Mouse (Mus musculus) kidney, adult 11 months (tissue): ENCODE results near the gene Ddb2.

ENCODE experiments used
- DNase-seq: peaks from one replicate; pipeline ENCODE4 v3.0.0; 2022

Gene Ddb2

DNA sequence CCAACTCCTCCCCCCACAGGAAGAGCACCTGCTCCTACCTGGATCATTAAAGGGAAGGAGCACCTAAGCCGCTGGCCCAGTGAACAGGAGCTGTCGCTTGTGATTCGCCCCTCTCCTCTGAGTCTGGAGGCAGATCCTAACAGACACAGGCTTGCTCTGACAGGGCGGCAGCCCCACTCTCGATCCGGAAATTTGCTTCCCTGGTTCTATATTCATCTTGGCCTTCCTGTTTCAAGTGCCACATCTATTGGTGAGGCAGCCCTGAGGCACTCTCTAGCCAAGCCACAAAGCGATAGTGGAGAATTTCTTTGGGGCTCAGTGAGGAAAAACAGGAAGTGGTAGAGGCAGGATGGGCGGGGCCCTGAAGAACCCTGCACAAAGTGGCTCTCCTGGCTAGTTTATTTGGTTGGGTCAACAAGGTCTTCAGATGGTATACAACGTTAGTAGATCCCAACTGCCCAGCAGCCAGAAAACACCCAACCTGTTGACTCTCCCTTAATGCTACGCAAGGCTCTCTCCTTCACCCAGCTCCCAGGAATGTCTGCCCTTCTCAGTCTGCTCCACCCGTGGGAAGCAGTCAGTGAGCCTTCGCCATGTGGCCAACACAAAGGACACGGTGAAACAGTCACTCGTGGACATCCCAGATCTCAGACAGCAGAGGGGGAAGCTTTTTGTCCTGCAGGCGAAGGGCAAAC is 52.9 kb downstream of the Ddb2 start, which contains the start of gene Madd:
Gene Madd (minus strand): TSS at position 127 of the 695 bp plus-strand sequence.
- DNase-seq = peak; percentile 40

DNA sequence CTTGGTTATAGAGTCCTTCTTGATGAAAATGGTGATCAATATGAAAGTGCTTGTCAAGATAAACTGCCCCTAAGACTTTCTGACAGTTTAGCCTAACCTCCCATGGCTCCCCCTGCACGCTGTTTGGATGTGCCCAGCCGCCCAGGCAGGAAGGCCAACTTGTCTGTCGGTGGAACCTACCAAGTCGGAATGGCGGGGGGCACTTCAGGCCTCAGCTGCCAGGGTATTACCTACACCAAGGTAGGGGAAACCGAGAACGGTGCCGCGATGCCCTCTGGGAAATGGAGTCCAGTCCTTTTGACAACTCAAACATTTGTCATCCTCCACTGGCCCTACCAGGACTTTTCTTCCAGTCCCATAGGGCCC is 53.7 kb downstream of the Ddb2 start:
- peak; percentile 97 for DNase-seq

DNA sequence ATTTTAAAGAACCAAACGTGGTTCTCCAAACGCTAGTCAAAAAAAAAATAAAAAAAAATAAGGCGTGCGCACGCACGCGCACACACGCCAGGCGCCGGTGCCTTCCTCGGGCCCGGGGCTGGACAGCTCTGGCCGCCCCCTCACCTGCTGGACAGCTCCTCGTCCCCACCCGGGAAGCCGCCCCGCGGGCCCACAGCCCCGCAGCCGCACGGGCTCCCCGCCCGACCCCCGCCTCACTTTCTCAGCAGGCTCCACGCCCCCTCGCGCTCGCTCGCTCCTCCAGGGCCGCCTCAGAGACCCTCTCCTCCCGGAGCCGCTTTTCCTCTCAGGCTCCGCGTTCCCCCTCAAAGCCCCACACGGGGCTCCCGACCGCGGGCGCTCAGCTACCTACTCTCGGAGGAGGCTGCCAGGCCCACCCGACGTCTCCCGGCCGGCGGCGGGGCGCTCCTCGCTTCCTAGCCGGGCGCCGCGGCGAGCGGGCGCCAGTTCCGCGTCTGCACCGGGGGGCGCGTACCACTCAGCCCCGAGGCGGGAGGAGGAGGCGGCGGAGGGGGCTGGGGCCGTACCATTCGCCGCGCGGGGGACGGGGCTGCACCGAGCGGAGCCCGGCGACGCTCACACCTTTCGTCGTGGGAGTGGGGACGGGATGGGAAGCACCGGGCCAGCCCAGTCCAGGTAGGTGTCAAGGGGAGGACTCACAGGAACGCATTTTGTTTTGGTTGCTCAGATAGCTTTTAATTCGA is 54.2 kb downstream of the Ddb2 start:
- no peak for DNase-seq

DNA sequence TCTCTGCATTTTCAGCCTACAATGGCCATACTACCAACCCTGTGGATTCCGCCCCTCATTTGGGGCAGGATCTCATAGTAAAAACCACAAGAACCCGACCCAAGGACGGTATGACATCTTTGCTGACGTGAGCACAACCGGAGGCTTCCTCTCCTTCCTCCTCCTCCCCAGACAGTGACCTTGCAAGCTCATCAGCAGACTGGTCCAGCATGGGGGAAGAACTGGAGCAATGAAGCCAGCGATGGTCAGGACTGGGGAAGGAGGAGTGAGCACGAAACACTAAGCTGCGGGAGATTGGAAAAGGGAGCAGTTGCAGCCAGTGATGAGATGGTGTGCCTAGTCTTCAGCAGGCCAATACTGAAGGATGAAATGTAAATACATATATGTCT is 54.8 kb downstream of the Ddb2 start:
- no peak for DNase-seq

DNA sequence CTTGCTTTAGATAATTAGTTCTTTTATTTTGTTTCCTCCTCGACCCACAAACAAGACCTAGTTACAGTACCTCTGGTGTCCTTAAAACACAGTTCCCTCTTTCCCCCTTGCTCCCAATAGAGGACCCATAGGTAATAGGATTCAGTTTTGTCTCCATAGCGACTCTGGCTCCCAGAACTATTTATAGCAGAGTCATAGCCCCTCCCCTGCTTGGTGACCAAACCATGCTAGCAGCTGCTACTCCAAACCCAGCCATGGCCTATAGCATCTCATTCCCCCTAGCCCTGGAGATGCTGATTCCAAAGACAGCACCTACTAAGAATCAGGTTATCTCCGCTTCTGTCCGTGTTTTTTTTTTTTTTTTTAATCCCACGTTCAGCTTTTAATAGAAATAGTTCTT is 56.1 kb downstream of the Ddb2 start:
- no peak for DNase-seq

DNA sequence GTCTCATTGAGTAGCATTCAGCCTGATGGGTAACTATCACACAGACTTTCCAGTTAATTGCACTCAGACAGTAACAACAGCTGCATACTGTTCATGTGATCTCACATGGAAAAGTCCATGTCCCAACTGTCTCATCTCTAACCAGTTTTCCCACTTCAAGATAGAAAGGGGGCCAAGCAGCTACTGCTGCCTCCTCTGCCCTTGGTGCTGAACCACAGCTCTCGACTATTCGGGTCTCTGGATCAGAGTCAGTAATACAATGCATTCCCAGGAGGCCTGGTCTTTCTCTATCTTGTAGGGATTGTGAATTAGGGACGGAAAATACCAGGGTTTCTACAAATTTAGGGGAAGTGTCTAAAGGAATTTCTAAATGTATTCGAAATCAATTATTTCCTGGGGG is 57.0 kb downstream of the Ddb2 start:
- DNase-seq = no peak

DNA sequence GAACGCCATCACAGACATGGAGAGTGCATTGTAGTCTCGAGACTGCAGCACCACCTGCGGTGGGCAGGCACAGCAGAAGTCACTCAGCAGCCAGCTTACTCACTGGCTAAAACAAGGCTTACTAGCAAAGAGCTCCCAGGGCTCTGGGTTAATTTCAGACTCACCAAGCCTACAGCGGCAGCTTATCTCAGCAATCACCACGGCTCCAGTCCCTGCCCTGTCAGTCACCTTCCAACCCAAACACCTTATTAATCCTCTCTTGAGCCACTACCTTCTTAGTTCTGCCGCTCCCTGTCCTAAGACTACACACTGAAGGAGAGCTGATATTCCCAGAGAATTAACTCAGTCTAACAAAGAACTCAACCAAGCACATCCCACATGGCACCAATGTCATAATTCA is 60.5 kb downstream of the Ddb2 start:
- no peak for DNase-seq

DNA sequence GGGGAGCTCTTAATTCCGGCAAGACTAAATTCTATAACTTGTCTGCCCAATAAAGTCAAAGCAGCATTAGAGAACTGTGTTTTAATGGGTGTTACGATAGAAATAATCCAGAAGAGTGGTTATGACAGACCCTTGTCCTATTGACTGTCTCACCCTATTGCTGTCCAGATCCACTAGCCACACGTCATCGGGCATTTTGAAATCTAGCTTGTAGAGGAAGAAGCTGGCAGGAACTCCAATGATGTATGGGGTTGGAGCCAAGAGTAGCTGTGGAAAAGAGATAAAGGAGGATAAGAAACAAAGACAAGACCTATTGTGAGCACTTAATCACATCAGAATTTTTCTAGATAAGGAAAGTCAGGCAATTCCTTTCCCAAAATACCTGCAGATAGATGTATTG is 61.3 kb downstream of the Ddb2 start:
- no peak for DNase-seq

DNA sequence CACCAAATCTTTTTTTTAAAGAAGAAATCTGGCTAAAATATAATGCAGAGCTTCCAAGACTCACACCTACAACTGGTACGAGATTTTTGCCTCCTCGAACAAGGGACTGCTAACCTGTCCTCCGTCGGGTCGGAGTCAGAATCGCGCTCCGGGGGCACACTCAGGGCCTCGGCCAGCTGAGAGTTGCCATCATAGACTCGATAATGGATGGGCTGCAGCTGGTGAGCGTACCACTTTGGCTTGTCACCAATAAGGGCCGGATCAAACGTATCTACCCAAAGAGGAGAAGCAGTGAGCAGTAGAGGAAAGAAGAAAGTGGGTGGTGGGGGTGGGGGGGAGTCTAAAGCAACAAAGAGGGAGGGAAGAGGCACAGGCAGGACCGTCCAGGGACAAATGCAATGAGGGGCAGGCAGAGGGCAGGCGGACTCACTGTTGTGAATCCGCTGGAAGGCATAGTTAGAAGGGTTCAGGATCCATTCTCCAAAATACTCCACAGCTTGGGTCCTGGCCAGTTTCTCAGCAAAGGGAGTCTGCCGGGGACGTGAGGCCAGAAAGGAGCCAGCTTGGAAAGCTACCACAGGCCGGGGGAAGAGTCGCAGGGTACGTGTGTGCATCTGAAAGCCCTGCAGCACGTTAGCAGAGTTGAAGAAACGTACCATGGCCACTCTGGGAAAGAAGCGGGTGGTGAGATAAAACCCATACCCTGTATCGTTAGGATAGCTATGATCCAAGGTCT is 67.0 kb downstream of the Ddb2 start:
- no peak for DNase-seq

DNA sequence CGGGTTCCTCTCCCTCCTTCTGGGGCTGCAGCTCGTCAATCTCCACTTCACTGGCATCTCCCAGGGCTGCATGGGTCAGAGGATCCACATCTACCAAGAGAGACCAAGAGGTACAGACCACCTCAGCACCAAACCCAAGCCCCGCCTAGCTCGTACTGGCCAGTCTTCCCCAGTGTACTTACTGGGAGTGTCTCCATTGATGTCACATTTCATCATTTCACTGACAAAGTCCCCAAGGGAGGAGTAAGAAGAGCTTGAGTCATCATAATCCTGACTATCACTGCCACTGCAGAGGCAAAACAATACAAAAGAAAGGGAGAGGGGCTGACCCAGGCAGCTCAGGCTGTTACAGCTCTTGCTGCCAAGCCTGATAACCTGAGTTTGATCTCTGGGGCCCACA is 69.2 kb downstream of the Ddb2 start:
- DNase-seq = no peak

DNA sequence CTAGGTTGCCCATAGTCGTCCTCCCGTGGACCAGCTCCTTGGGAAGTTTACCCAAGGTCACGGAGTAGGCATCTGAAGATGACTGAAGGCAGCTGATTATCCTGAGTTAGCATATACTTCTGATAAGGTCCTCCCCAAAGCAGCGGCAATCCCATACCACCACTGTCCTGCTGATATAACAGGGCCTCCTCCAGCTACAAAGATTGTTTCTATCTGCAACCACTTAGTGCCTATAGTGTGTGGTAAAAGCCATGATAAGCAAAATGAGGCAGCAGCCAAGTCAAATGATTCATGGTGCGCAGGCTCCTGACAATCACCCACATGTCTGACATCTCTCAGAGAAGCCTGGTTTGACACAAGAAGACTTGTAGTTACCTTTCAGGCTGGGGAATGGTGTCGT is 71.8 kb downstream of the Ddb2 start:
- DNase-seq = no peak

DNA sequence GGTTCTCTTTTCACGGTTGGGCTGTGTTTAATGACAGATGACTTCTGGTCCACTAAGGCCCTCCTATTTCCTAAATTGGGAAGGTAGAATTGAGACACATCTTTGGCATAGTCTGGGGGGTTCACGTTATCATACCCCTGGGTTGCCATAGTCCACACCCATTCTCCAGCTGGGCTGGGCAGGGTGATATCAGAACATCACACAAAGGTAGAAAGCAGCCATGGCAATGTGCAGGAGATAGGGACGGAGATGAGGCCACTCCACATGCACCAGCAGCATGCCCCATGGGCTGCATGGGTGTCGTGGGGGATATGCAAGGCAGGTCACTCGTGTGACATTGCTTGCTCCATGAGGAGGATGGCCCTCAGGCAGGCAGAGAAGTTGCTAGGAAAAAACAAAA is 73.2 kb downstream of the Ddb2 start:
- DNase-seq = no peak

DNA sequence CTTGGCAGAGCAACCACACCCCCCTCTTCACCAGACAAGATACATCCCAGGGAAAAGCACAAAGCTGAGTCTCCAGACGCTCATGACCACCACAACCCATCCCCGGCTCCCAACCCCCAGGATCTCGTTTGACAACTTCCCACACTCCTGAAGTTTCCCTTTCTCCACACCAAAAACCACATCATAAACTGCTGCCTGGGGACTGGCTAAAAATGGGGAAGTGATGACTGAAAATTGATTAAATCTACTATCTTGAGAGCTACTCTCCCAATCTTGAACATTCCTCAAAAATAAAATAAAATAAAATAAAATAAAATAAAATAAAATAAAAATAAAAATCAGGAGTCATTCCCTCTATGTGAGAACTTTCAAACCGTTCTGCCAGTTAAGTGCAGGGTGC is 73.8 kb downstream of the Ddb2 start:
- DNase-seq = no peak
